Mouse (Mus musculus): Measurements from ENCODE around the gene Rnf220.

DNA sequence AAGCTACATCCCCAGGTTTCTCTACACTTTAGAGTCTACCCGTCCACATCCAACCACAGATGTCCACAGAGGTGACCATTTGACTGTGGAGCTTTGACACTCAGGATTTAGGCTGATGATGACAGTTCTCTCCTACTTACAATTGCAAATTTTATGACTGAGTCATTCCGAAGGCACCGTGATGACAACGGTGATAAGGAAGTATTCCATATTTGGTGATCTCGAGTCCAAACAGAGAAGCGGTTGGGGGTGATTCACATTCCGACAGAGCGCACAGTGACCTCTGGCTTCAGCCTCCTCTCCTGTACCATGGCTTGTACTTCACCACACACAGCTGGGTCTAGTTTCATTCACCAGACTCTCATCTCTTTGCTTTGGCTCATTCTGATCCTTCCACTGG lies 115.0 kb downstream of the Rnf220 start:
- TF ChIP-seq CTCF (IDR thresholded peaks at IDR 0.05; ENCODE audit: low read depth) (no peak), EP300 (IDR thresholded peaks at IDR 0.05; ENCODE audit: low read depth) (no peak)

All from liver, postnatal 0 days (tissue).